Comparison of ENCODE assay signal across 17 mouse cellular contexts in the genomic region with DNA sequence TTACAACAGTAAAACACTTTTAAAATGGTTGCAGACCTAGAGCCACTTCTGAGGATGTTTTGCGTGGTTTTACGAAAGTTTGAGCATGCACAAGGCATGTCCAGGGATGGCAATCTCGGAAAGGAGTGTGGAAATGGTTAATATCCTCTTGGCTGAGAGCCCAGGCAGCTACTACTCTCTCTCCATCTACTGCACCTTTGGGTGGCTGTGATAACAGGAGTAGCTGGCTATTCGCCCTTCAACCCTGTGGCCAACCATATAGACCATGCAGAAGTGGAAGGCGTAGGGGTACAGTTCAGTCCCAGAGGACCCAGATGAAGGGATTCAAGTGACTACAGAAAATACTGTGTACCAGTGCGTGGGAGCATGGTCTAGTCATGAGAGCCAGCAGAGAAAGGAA.
DNase-seq lines count a peak whose midpoint lies in the region; ATAC-seq and TF ChIP-seq lines count a peak whose summit lies in the region.
"Had no signal": no experiment of that assay in that cellular context is flagged by ENCODE, and none has a peak within 500 bp of the region (broad histone marks: within the 10 kb centered on the region; RNA-seq: fewer than 3 reads in every experiment).

No protein-coding gene starts in this region.

- peak; percentile 61; the same call in 1 of the 2 replicates for ATAC-seq in lung, embryonic 16.5 days (ENCODE audit: low read depth)
- ATAC-seq: activated CD4-positive, CD25-positive, alpha-beta regulatory T cell, adult 4 months; CD4-positive, CD25-positive, alpha-beta regulatory T cell, adult 4 months; Patski had no signal

- H3K79me2 ChIP-seq in heart, adult 2 months (replicated peaks; ENCODE audit: control insufficient read depth, insufficient read depth, low read length): no peaks in the 10 kb centered on the region

- H3K4me2 ChIP-seq in lung, embryonic 16.5 days (ENCODE audit: low read depth, low read length): no peak overlapping the region

- no peaks in the 10 kb centered on the region for H3K4me1 ChIP-seq in heart, adult 2 months (ENCODE audit: control insufficient read depth, insufficient read depth, low read length)
- H3K4me1 ChIP-seq in lung, embryonic 16.5 days (replicated peaks; ENCODE audit: control insufficient read depth, insufficient read depth, low read length): no peaks in the 10 kb centered on the region

- no peak overlapping the region for H3K9ac ChIP-seq in heart, adult 2 months (ENCODE audit: low read depth, low read length)
- no peak overlapping the region for H3K9ac ChIP-seq in lung, embryonic 16.5 days (ENCODE audit: low read length)

- intact Hi-C loops in heart, adult 2 months (cut with DNase I): no loop called here

- no peak for TF ChIP-seq CTCF in heart, adult 2 months (IDR thresholded peaks at IDR 0.05)

- WGBS in heart, adult 2 months: 65% methylated on average over 6 of the region's 6 CpGs
- 65% methylated on average over 6 of the region's 6 CpGs for WGBS in lung, embryonic 16.5 days

- no peak for TF ChIP-seq POLR2A in heart, adult 2 months (IDR thresholded peaks at IDR 0.05; ENCODE audit: insufficient read depth, low read depth, low read length)

- H3K9me3 ChIP-seq in lung, embryonic 16.5 days (ENCODE audit: control insufficient read depth, low read length): no peaks in the 10 kb centered on the region

- DNase-seq in cerebellum, postnatal 10 days: peak; percentile 45 to 55
- DNase-seq in cerebellum, postnatal 4 days (ENCODE audit: low spot score in 2 of 2): no peak
- peak; percentile 29 to 30 for DNase-seq in cerebellum, postnatal 14 days
- no peak for DNase-seq in cerebellum, postnatal 25 days
- DNase-seq in heart, adult 11 months: peak; percentile 67
- no peak for DNase-seq in heart, adult 2 months
- DNase-seq in lung, postnatal 14 days: no peak
- DNase-seq: adrenal gland, adult 2 months; adrenal gland, adult 8-10 months; adrenal gland, postnatal 25 days; adrenal gland, postnatal 36 days; B cell, adult 2 months had no signal

- no peak overlapping the region for H3K4me3 ChIP-seq in heart, adult 2 months
- no peak overlapping the region for H3K4me3 ChIP-seq in lung, embryonic 16.5 days (ENCODE audit: low read length)

- H3K27me3 ChIP-seq in heart, adult 2 months (ENCODE audit: control insufficient read depth, insufficient read depth, low read length): no peaks in the 10 kb centered on the region
- no peaks in the 10 kb centered on the region; the same call in 1 of the 2 replicates for H3K27me3 ChIP-seq in lung, embryonic 16.5 days (ENCODE audit: control insufficient read depth, insufficient read depth, low read depth, low read length)
- H3K27me3 ChIP-seq: Patski had no signal

- no peak for TF ChIP-seq EP300 in heart, adult 2 months (IDR thresholded peaks at IDR 0.05; ENCODE audit: insufficient read depth, low read depth, low read length)

- H3K36me3 ChIP-seq in heart, adult 2 months (ENCODE audit: control insufficient read depth, insufficient read depth, low read length): no peaks in the 10 kb centered on the region
- no peaks in the 10 kb centered on the region for H3K36me3 ChIP-seq in lung, embryonic 16.5 days (ENCODE audit: control insufficient read depth, insufficient read depth, low read length)
- H3K36me3 ChIP-seq: G1E had no signal

- H3K27ac ChIP-seq in heart, adult 2 months: no peak overlapping the region
- no peak overlapping the region for H3K27ac ChIP-seq in lung, embryonic 16.5 days (ENCODE audit: low read length)

Comparison
In these comparisons a context has a peak if more than half of its experiments do, and no peak if none do; other contexts are left out.
1. DNase-seq: peak in cerebellum, postnatal 10 days (2 of 2), cerebellum, postnatal 14 days (2 of 2) and heart, adult 11 months (single experiment); none in cerebellum, postnatal 4 days (0 of 2), cerebellum, postnatal 25 days (0 of 2), heart, adult 2 months (0 of 2) and lung, postnatal 14 days (single experiment).